Mouse (Mus musculus) liver, embryonic 16.5 days (tissue): ENCODE results near the gene Cd151. TPM values are rescaled to one million over a fixed set of nuclear protein-coding genes. Genes with fewer than 3 reads are reported as not detected.

Source experiments
- ATAC-seq: fragments of 200-750 bp; cut with Nextera tagmentation; 2 replicates; pipeline ENCODE4 v1.8.0; 2017; ENCODE audit warnings: low read depth, mild to moderate bottlenecking, moderate number of reproducible peaks, moderate library complexity
- H3K27ac ChIP-seq: fragments of 300-500 bp; sonication (generic); 2 replicates; pipeline ENCODE4 v1.5.1; 2014; ENCODE audit warnings: mild to moderate bottlenecking, low read length
- H3K27me3 ChIP-seq: fragments of 300-500 bp; sonication (generic); 2 replicates; pipeline ENCODE4 v1.6.1; 2014; ENCODE audit warnings: low read depth, low read length, mixed read lengths; ENCODE audit not compliant: control insufficient read depth, insufficient read depth
- H3K36me3 ChIP-seq: fragments of 300-500 bp; sonication (generic); 2 replicates; pipeline ENCODE4 v1.6.1; 2014; ENCODE audit warnings: mild to moderate bottlenecking; ENCODE audit not compliant: control insufficient read depth, insufficient read depth
- H3K4me1 ChIP-seq: fragments of 300-500 bp; sonication (generic); 2 replicates; pipeline ENCODE4 v1.6.1; 2014; ENCODE audit warnings: low read depth, low read length, mixed read lengths; ENCODE audit not compliant: control insufficient read depth
- H3K4me2 ChIP-seq: fragments of 300-500 bp; sonication (generic); 2 replicates; pipeline ENCODE4 v1.6.1; 2014; ENCODE audit warnings: low read depth, low read length, mixed read lengths
- H3K4me3 ChIP-seq: fragments of 300-500 bp; sonication (generic); 2 replicates; pipeline ENCODE4 v1.5.1; 2014; ENCODE audit warnings: low read depth, mild to moderate bottlenecking, low read length
- H3K9ac ChIP-seq: fragments of 300-500 bp; sonication (generic); 2 replicates; pipeline ENCODE4 v1.6.1; 2014; ENCODE audit warnings: low read depth, low read length
- H3K9me3 ChIP-seq: fragments of 300-500 bp; sonication (generic); replicated peaks from 2 replicates; pipeline ENCODE4 v1.6.1; 2016; ENCODE audit warnings: low read length; ENCODE audit not compliant: control insufficient read depth
- WGBS: fragments of 180-500 bp; shearing (Covaris S2); extraction: QIAGEN DNeasy Blood & Tissue Kit; methylation state at CpG from one replicate; pipeline ENCODE4 v1.1.7; 2014; ENCODE audit not compliant: insufficient replicate concordance; 5-methylcytosine and 5-hydroxymethylcytosine counted together
- polyA plus RNA-seq: library from polyadenylated mRNA; unstranded; fragments of >200 nt; fragmentation: Nextera tagmentation; extraction: Ambion mirVana; gene quantifications from 2 replicates; pipeline ENCODE4 v1.2.1, GENCODE M21; 2015

The Cd151 gene
- polyA plus RNA-seq, 1 experiment from 2014 or later: 6.9 TPM

DNA sequence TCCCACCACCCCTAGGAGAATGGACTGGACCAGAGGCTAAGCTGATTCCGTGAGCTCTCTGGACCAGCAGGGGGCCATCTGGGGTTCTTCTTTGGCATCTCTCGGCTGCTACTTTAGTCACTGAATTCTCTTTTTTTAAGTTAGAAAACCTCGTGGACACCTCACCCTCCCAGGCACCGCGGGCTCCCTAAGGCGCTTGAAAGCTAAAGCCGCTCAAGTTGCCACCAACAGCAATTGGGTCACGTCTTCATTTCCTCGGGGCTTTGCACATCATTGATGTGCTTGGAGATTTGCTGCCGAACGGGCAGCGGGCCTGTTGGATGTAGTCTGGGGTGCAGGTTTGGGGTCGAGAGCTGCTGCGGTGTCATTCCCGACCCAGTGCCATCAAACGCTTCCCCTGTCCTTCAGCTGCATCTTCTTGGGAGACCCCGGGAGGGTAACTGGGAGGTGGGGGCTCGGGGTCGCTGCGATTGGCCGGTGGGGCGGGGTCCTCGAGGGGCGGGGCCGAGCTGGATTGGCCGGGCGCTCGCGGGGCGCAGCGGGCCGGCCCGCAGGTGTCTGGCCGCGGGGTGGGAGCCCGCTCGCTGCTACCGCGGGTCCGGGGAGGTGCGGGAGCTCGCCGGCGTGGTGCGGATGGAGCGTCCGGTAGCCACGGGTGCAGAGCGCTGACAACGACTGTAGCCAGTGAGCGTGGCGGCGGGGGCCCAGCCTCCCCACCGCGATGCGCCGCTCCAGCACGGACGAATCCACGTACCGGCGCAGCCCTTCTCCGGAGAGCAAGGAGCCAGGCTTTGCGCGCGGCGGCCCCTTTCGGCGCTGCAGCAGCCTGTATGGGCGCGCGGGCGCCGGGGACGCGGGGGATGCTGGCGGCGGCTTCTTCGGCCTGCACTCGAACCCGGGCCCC lies 14.6 kb downstream of the Cd151 start:
- WGBS: 3% methylated on average over 70 of the region's 81 CpGs

DNA sequence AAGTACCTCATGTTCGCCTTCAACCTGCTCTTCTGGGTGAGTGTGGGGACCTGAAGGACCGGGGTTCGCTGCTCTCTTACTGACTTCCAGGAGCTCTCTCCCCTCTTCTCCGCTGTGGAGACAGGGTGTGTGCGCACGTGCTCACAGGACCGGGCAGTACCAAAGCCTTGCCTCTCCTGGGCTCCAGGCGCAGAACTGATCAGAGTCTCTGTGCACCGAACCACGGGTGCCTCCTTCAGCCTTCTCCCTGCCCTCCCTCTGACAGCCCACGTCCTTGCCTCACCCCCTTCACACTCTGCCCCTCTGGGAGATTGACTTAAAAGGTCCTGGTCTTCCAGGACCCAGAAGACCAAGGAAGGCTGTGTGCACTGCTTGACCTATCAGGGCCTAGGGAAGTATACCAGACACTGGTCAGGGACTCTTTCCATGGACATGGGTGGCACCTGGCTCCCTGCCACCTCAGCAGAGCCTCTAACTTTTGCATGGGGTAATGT lies 15.4 kb downstream of the Cd151 start:
- H3K4me3 ChIP-seq: peak overlapping the region; percentile 55
- H3K9ac ChIP-seq: peak overlapping the region; percentile 31; the same call in 1 of the 2 replicates
- peak overlapping the region; percentile 77 for H3K4me2 ChIP-seq
- ATAC-seq: no peak
- WGBS: 52% methylated on average over 11 of the region's 11 CpGs
- H3K27me3 ChIP-seq: peaks cover 26% of the 10 kb centered on the region
- no peaks in the 10 kb centered on the region for H3K9me3 ChIP-seq
- peaks cover 33% of the 10 kb centered on the region for H3K4me1 ChIP-seq
- H3K27ac ChIP-seq: no peak overlapping the region
- H3K36me3 ChIP-seq: peaks cover 6% of the 10 kb centered on the region; the same call in 1 of the 2 replicates

More for the DNA sequence above, 14.6 kb downstream of the Cd151 start:
- no peak for ATAC-seq
- Histone ChIP-seq H3K9ac (peak overlapping the region; percentile 31), H3K4me2 (peak overlapping the region; percentile 77), H3K9me3 (no peaks in the 10 kb centered on the region), H3K36me3 (peaks cover 6% of the 10 kb centered on the region; the same call in 1 of the 2 replicates), H3K4me3 (peak overlapping the region; percentile 55), H3K4me1 (peaks cover 42% of the 10 kb centered on the region), H3K27me3 (peaks cover 26% of the 10 kb centered on the region), H3K27ac (no peak overlapping the region)

DNA sequence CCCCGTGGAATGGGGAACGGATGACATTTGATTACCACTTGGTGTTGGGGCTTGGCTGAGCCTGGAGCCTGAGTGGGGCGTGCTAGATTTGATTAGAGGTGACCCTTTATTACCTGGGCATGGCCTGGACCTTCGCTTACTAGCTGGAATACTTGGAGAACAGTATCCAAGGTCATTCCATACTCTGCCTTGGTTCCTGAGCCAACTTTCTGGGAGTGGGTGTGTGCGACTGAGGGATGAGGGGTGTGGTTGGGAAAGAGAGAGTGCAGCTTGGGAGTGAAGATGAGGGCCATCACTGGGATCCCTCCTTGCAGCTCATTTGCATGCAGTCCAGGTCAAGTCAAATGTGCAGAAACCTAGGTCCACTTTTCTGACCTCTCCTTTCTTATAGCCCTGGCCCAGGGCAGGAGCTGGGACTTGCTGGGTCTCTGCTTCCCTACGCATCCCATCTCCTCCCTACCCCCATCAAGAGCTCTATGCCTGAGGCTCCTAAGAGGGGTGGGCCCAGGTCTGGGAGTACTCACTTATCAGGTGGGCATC lies 16.0 kb downstream of the Cd151 start:
- ATAC-seq: no peak
- peaks cover 26% of the 10 kb centered on the region for H3K27me3 ChIP-seq
- 61% methylated on average over 6 of the region's 6 CpGs for WGBS

DNA sequence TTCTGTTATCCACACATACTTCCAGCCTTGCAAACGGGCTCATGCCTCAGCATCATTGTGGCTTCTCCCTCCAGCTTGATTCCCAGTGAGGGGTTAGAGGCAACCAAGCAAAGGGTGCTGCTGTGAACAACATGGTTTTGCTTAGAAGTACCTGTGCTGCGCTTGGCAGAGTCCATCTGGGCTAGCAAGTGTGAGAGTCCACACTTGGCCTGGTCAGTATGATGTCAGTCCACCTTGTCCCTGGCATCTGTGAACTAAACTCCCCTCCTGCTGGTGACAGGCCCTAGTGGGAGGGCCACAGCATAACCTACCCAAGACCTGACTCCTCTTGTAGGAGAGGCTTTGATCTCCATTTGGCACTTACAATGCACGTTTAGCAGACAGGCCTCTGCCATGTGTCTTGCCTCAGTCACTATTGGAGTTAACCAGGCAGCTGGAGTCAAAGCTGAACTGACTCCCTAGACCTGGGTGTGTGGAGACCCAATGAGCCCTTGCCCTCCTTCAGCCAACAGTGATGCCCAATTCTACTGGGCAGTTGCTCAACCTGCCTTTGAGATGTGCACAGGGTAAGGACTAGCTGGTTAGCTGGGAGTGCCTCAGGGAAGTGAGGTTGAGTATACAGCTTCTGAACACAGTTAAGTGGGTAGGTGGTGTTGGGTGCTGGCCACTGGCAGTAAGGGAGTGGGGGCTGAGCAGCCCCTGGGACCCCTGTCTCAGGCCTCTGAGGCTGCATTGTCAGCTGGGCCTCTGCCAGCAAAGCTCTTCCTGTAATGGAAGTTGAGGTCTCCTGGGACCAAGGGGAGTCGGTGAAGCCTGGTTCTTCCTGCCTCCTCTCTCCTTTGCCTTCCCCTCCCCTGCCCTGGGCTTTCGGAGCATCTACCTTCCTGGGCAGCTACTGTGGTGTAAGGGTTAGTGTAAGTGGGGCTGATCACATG lies 17.3 kb downstream of the Cd151 start:
- no peak for ATAC-seq
- peaks cover 6% of the 10 kb centered on the region; the same call in 1 of the 2 replicates for H3K36me3 ChIP-seq
- 69% methylated on average over 5 of the region's 5 CpGs for WGBS
- H3K4me2 ChIP-seq: no peak overlapping the region
- H3K4me1 ChIP-seq: peaks cover 23% of the 10 kb centered on the region
- H3K27ac ChIP-seq: no peak overlapping the region
- no peaks in the 10 kb centered on the region for H3K9me3 ChIP-seq
- H3K27me3 ChIP-seq: peaks cover 26% of the 10 kb centered on the region
- no peak overlapping the region for H3K9ac ChIP-seq
- no peak overlapping the region for H3K4me3 ChIP-seq

More for the DNA sequence above, 16.0 kb downstream of the Cd151 start:
- H3K27ac ChIP-seq: no peak overlapping the region
- peaks cover 27% of the 10 kb centered on the region for H3K4me1 ChIP-seq
- no peaks in the 10 kb centered on the region for H3K9me3 ChIP-seq
- no peak overlapping the region for H3K4me3 ChIP-seq
- no peak overlapping the region for H3K4me2 ChIP-seq
- no peak overlapping the region for H3K9ac ChIP-seq
- peaks cover 6% of the 10 kb centered on the region; the same call in 1 of the 2 replicates for H3K36me3 ChIP-seq

DNA sequence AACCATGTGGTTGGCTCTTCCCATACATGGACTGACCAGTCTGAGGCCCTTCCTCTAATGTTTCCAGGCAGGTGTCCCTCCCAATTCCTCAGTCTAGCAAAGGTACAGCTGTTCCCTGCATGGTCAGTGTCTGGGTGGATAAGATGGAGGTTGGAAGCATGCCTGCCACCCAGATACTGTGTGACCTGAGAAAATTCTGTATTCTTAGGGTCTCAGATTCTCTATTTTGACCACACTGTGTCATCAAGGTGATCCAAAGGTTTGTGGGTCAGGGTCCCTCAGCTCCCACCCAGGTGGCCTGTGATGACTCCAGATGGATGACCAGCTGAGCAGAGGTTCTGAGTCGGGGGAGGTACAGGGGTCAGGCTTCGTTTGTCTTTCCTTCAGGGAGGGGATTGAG lies 18.0 kb downstream of the Cd151 start:
- Histone ChIP-seq H3K4me1 (peaks cover 23% of the 10 kb centered on the region), H3K4me2 (no peak overlapping the region), H3K9me3 (no peaks in the 10 kb centered on the region), H3K4me3 (no peak overlapping the region), H3K27ac (no peak overlapping the region), H3K36me3 (peaks cover 6% of the 10 kb centered on the region; the same call in 1 of the 2 replicates), H3K9ac (no peak overlapping the region), H3K27me3 (peaks cover 26% of the 10 kb centered on the region)
- WGBS: 51% methylated on average over 2 of the region's 2 CpGs
- ATAC-seq: no peak

DNA sequence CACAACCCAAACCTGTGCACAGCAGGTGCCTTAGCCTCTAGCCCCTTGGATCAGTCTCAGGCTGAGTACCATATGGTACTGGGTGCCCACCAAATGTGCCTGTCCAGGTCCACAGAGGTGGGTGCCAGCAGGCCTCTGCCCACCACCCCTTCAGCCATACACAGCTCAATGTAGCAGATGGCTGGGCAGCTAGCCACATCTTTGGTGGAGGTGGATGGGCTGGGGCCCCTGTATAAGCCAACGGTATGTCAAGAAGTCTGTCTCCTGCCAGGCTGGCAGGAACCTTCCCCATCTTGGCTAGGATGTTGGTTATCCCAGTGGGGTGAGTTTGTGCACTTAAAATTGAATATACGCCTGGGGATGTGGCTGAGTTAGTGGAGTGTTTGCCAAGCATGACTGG lies 18.4 kb downstream of the Cd151 start:
- Histone ChIP-seq H3K27ac (no peak overlapping the region), H3K4me3 (no peak overlapping the region), H3K4me2 (no peak overlapping the region), H3K27me3 (peaks cover 26% of the 10 kb centered on the region), H3K9ac (no peak overlapping the region), H3K4me1 (peaks cover 20% of the 10 kb centered on the region), H3K9me3 (no peaks in the 10 kb centered on the region), H3K36me3 (peaks cover 7% of the 10 kb centered on the region; the same call in 1 of the 2 replicates)
- ATAC-seq: no peak
- 74% methylated on average over 2 of the region's 2 CpGs for WGBS

DNA sequence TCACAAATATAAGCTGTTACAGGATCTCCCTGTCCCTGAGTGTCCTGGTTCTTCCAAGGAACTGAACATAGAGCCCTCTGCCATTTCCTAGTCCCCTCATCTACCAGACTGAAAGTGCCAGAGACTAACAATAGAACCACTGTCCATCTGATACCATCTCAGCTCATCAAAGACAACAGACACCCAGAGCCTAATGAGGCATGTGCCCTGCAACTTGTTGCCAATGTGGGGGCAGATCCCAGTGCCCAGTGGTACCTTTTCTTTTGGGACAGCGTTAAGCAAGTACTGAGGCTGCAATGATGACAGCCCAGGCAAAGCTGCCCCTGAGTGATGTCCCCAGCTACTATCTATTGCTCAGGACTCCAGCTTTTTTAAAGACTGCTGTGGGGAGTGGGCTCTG lies 19.0 kb downstream of the Cd151 start:
- WGBS: 72% methylated on average over 1 of the region's 1 CpGs
- no peak overlapping the region for H3K27ac ChIP-seq
- ATAC-seq: no peak

DNA sequence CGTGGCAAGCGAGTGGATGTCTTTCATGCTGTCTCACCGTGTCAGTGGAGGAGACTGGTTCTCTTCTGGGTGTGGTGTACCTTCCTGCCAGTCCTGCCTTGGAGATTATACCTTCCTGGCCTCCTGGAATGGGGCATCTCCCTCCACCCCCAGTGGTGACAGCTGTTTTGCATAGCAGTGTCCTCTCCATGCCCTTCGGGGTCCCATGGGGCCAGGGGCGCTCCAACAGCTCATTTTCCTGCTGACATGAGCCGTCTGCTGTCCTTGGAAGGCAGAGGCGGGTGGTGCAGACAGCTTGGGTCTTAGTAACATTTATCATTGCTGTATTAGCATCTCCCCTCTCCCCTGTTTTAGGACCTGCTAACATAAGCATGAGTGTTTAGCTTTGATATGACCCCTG lies 19.9 kb downstream of the Cd151 start:
- no peak overlapping the region for H3K4me2 ChIP-seq
- ATAC-seq: no peak
- peaks cover 8% of the 10 kb centered on the region; the same call in 1 of the 2 replicates for H3K36me3 ChIP-seq
- H3K4me3 ChIP-seq: no peak overlapping the region
- H3K4me1 ChIP-seq: peaks cover 5% of the 10 kb centered on the region
- peaks cover 13% of the 10 kb centered on the region for H3K27me3 ChIP-seq
- no peak overlapping the region for H3K9ac ChIP-seq
- no peak overlapping the region for H3K27ac ChIP-seq
- 81% methylated on average over 7 of the region's 7 CpGs for WGBS
- no peaks in the 10 kb centered on the region for H3K9me3 ChIP-seq

More for the DNA sequence above, 19.0 kb downstream of the Cd151 start:
- Histone ChIP-seq H3K9ac (no peak overlapping the region), H3K27me3 (peaks cover 22% of the 10 kb centered on the region), H3K36me3 (peaks cover 8% of the 10 kb centered on the region; the same call in 1 of the 2 replicates), H3K4me2 (no peak overlapping the region), H3K9me3 (no peaks in the 10 kb centered on the region), H3K4me1 (peaks cover 14% of the 10 kb centered on the region), H3K4me3 (no peak overlapping the region)
